Mouse (Mus musculus) forebrain, postnatal 0 days (tissue): ENCODE results near the gene Tenm3. TPM values are rescaled to one million over a fixed set of nuclear protein-coding genes. Genes with fewer than 3 reads are reported as not detected.

Experiments
- ATAC-seq: fragments of 200-750 bp; cut with Nextera tagmentation; 2 replicates; pipeline ENCODE4 v1.8.0; 2017; ENCODE audit warnings: mild to moderate bottlenecking, moderate library complexity
- DNase-seq: peaks from one replicate; pipeline ENCODE4 v3.0.0-alpha.2; 2015
- H3K27ac ChIP-seq: fragments of 300-500 bp; sonication (generic); 2 replicates; pipeline ENCODE4 v1.5.1; 2014; ENCODE audit warnings: low read depth, mild to moderate bottlenecking, antibody characterized with exemption, low read length, moderate library complexity, mixed read lengths
- H3K27me3 ChIP-seq: fragments of 300-500 bp; sonication (generic); 2 replicates; pipeline ENCODE4 v1.6.1; 2014; ENCODE audit warnings: mild to moderate bottlenecking, low read length, mixed read lengths; ENCODE audit not compliant: insufficient read depth
- H3K36me3 ChIP-seq: fragments of 300-500 bp; sonication (generic); 2 replicates; pipeline ENCODE4 v1.6.1; 2014; ENCODE audit warnings: mild to moderate bottlenecking, moderate library complexity; ENCODE audit not compliant: insufficient read depth
- H3K4me1 ChIP-seq: fragments of 300-500 bp; sonication (generic); 2 replicates; pipeline ENCODE4 v1.6.1; 2014; ENCODE audit warnings: antibody characterized with exemption; ENCODE audit not compliant: insufficient read depth
- H3K4me2 ChIP-seq: fragments of 300-500 bp; sonication (generic); 2 replicates; pipeline ENCODE4 v1.6.1; 2014; ENCODE audit warnings: low read depth, mild to moderate bottlenecking, moderate library complexity
- H3K4me3 ChIP-seq: fragments of 300-500 bp; sonication (generic); 2 replicates; pipeline ENCODE4 v1.5.1; 2014; ENCODE audit warnings: low read depth, low read length, mixed read lengths
- H3K9ac ChIP-seq: fragments of 300-500 bp; sonication (generic); 2 replicates; pipeline ENCODE4 v1.6.1; 2014; ENCODE audit warnings: mild to moderate bottlenecking
- H3K9me3 ChIP-seq: fragments of 300-500 bp; sonication (generic); 2 replicates; pipeline ENCODE4 v1.6.1; 2016; ENCODE audit warnings: low read length
- CTCF ChIP-seq: sonication (generic); IDR thresholded peaks from 2 replicates; pipeline ENCODE4 v1.5.1; 2016; ENCODE audit warnings: antibody characterized with exemption, control low read depth, low read depth
- WGBS: fragments of 180-500 bp; shearing (Covaris S2); extraction: QIAGEN DNeasy Blood & Tissue Kit; methylation state at CpG from one replicate; pipeline ENCODE4 v1.1.7; 2014; 5-methylcytosine and 5-hydroxymethylcytosine counted together
- polyA plus RNA-seq: library from polyadenylated mRNA; unstranded; fragments of >200 nt; fragmentation: Nextera tagmentation; extraction: Ambion mirVana; gene quantifications from 2 replicates; pipeline ENCODE4 v1.2.1, GENCODE M21; 2015
- total RNA-seq: library from RNA; depleted of rRNA; stranded (reverse); fragments of >200 nt; gene quantifications from 2 replicates; pipeline ENCODE4 v1.2.3, GENCODE M21; 2014; rRNA removed

The Tenm3 gene
- total RNA-seq (98.2 and 111 TPM in 2 replicates), polyA plus RNA-seq (15.0 and 21.6 TPM in 2 replicates)

DNA sequence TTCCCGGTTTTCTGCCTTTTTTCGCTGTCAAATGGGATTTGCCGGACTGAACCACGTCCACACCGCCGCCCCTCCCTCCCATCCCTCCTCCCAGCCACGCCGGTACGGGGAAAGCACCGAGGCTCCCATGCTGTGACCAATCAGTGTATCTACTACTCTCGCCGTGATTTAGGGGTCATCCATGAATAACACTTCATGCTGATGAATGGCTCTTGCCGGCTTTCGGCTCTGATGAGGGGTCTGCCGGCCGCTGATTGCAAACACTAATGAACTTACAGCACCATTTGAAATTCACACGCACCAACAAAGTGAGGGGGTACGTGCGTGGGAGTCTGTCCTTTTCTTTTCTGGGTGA is at the start of gene Tenm3:
TSS of gene Tenm3 (minus strand) at position 21 of the 355 bp plus-strand sequence.
- Histone ChIP-seq H3K9me3 (no peaks in the 10 kb centered on the region), H3K4me2 (peak within 1 kb of the TSS; percentile 95), H3K9ac (peak within 1 kb of the TSS; percentile 60), H3K27me3 (peaks cover 20% of the 10 kb centered on the region), H3K4me3 (peak within 1 kb of the TSS; percentile 84), H3K27ac (peak within 1 kb of the TSS; percentile 55; the same call in 1 of the 2 replicates), H3K36me3 (no peaks in the 10 kb centered on the region), H3K4me1 (peaks cover 5% of the 10 kb centered on the region; the same call in 1 of the 2 replicates)
- ATAC-seq (peak; percentile 59), DNase-seq (peak; percentile 58)
- WGBS: under 1% methylated on average over 19 of the region's 19 CpGs
- no peak for TF ChIP-seq CTCF

DNA sequence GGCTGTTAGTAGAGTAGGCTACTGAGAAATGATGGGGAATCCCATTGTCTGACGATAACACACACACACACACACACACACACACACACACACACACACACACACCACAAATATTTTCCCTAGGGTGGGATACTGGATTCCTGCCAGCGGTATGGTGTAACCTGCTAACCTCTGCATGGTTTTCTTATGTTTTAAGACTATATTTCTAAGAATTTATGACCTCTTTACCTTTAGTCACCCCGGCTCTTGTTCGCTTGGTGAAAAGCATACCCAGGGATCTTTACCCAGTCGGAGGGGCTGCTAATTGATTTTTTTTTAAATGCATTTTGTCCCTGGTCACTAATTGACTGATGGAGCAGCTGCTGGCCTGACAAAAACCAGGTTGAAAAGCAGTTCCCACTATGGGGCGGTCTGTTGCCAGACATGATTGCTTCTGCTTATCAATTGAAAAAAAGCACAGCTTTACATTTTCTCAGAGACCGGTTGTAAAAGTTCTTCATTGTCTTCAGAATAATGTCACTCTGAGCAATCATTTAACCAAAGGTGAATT is 46.5 kb upstream of the Tenm3 start:
- 31% methylated on average over 7 of the region's 7 CpGs for WGBS
- no peak for ATAC-seq

DNA sequence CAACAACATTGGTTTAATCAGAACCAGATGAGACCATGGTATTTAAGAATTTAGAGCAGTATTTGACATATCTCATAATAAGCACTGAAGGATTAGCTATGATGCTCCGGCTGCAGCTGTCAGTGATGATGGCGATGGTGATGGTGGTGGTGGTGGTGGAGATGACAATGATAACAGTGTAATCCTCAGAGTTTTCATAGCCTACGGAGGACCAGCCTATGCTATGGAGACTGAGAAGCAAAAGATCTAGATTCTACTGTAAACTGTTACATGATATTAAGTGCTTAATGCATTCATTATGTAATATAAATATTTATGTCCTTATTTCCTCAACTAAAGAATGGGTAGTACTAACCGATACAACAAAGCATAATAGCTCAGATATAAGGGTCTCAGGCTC is 40.5 kb upstream of the Tenm3 start:
- ATAC-seq (no peak), DNase-seq (no peak)
- no peak overlapping the region for H3K9ac ChIP-seq
- H3K9me3 ChIP-seq: no peaks in the 10 kb centered on the region
- no peaks in the 10 kb centered on the region for H3K36me3 ChIP-seq
- H3K27me3 ChIP-seq: no peaks in the 10 kb centered on the region
- H3K4me2 ChIP-seq: no peak overlapping the region
- 93% methylated on average over 4 of the region's 4 CpGs for WGBS
- H3K4me1 ChIP-seq: no peaks in the 10 kb centered on the region
- H3K4me3 ChIP-seq: no peak overlapping the region
- H3K27ac ChIP-seq: no peak overlapping the region
- no peak for TF ChIP-seq CTCF

More for the DNA sequence above, 46.5 kb upstream of the Tenm3 start:
- Histone ChIP-seq H3K4me1 (no peaks in the 10 kb centered on the region), H3K27me3 (no peaks in the 10 kb centered on the region; the same call in 1 of the 2 replicates), H3K4me3 (no peak overlapping the region), H3K9me3 (no peaks in the 10 kb centered on the region), H3K4me2 (no peak overlapping the region), H3K9ac (no peak overlapping the region), H3K27ac (no peak overlapping the region), H3K36me3 (no peaks in the 10 kb centered on the region)
- DNase-seq: no peak
- no peak for TF ChIP-seq CTCF

DNA sequence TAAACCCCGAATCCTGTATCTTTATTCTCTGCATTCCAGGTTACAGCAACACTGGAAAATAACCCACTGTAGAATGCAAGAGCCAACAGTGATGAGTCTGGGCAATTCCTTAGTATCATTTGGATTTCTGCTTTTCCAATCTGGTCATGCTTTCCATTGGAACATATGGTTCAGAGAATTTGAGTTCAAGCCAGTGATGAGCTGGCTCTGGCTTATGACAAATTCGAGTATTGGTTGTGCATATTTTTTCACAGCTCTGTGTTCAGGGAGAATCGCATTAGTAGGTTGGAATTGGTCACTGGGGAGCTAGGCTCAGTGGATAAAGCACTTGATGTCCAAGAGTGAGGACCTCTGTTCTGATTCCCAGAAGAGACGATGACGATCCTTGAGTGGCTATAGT is 36.8 kb upstream of the Tenm3 start:
- ATAC-seq (peak; percentile 79), DNase-seq (peak; percentile 76)
- Histone ChIP-seq H3K36me3 (no peaks in the 10 kb centered on the region), H3K4me2 (no peak overlapping the region), H3K9me3 (no peaks in the 10 kb centered on the region), H3K27ac (no peak overlapping the region), H3K27me3 (no peaks in the 10 kb centered on the region), H3K9ac (no peak overlapping the region), H3K4me3 (no peak overlapping the region), H3K4me1 (no peaks in the 10 kb centered on the region)
- 74% methylated on average over 5 of the region's 5 CpGs for WGBS
- no peak for TF ChIP-seq CTCF

DNA sequence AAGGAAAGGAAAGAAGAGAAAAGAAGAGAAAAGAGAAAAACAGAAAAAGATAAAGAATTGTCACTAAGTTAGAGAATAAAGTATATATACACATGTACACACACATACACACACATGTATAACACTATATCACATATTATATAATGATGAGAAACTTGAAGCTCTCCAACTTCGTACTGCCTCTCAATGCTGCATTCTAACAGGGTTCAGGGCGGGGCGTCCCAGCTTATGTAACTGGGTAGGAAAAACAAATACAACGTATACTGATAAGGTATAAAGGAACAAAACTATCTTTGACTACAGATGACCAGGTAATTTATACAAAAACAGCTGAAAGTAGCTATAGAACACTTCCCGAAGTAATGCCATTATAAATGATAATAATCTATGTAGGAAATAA is 22.2 kb upstream of the Tenm3 start:
- no peak for DNase-seq
- ATAC-seq: no peak
- H3K4me2 ChIP-seq: no peak overlapping the region
- 92% methylated on average over 5 of the region's 5 CpGs for WGBS
- no peaks in the 10 kb centered on the region for H3K27me3 ChIP-seq
- no peak for TF ChIP-seq CTCF
- H3K9me3 ChIP-seq: no peaks in the 10 kb centered on the region
- H3K4me1 ChIP-seq: no peaks in the 10 kb centered on the region
- H3K9ac ChIP-seq: no peak overlapping the region
- no peaks in the 10 kb centered on the region for H3K36me3 ChIP-seq
- H3K27ac ChIP-seq: no peak overlapping the region
- H3K4me3 ChIP-seq: no peak overlapping the region

DNA sequence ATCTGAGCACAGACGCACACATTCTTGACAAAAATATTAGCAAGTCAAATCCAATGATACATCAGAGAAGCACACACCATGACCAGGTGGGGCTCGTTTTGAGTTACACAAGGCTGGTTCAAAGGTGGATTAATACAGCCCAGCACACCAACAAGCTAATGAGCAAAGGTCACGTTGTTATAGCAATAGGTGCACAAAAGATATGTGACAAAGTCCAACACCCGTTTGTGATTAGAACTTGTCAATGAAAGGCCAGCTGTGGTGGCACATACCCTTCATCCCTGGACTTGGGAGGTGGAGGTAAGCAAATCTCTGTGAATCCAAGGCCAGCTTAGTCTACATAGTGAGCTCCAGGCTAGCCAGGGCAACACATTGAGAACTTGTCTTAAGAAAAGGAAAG is 21.7 kb upstream of the Tenm3 start:
- no peaks in the 10 kb centered on the region for H3K27me3 ChIP-seq
- no peaks in the 10 kb centered on the region for H3K36me3 ChIP-seq
- no peak overlapping the region for H3K4me3 ChIP-seq
- 66% methylated on average over 4 of the region's 4 CpGs for whole genome bisulfite sequencing
- H3K9me3 ChIP-seq: no peaks in the 10 kb centered on the region
- H3K27ac ChIP-seq: no peak overlapping the region
- ATAC-seq: no peak
- no peak overlapping the region for H3K9ac ChIP-seq
- H3K4me2 ChIP-seq: no peak overlapping the region
- no peak for TF ChIP-seq CTCF
- no peaks in the 10 kb centered on the region for H3K4me1 ChIP-seq
- DNase-seq: no peak

DNA sequence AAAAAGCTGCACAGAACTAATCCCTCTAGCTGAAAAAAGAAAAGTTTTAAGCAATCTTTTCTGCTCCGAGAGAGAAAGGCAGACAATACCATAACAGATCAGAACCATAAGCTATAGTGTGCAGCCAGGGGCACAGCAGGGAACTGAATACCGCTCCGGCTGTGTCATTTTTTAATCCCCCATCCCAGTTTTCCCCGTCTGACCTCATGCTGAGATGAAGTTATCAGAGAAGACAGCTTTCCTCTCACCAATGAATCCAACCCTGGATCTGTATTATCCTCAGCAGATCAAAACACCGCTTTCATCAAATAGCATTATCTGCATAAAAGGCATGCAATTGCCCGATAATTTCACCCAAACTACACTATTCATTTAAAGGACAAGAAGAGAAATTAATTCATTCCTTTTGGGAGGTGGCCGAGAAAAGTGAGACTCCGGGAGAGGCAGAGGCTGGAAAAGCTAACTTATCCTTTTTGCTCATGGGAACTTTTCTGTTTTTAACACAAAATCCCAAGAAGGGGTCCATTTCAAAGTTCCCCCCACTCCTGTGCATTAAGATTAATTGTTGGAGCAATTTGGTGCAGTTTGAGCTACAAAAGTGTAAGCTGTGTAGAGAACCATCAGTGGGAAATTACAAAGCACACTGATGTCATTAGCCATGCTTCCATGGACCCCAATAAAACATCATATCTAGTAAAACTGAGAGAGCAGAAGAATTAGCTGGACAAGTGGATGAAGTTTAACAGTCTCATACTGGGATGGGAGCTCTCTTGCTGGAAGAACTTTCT is 6.7 kb upstream of the Tenm3 start:
- WGBS: 11% methylated on average over 8 of the region's 8 CpGs
- no peak for TF ChIP-seq CTCF
- no peak overlapping the region for H3K4me3 ChIP-seq
- peaks cover 7% of the 10 kb centered on the region for H3K27me3 ChIP-seq
- no peaks in the 10 kb centered on the region for H3K4me1 ChIP-seq
- H3K4me2 ChIP-seq: no peak overlapping the region
- DNase-seq: no peak
- no peaks in the 10 kb centered on the region for H3K9me3 ChIP-seq
- H3K9ac ChIP-seq: no peak overlapping the region
- no peak overlapping the region for H3K27ac ChIP-seq
- no peak for ATAC-seq
- H3K36me3 ChIP-seq: no peaks in the 10 kb centered on the region
